Mouse (Mus musculus) layer of hippocampus, postnatal 14 days (tissue): ENCODE data around the gene Crebbp. TPM values are rescaled to one million over a fixed set of nuclear protein-coding genes. Genes with fewer than 3 reads are reported as not detected.

ENCODE experiments used
- DNase-seq, 2 experiments: peaks; one replicate each; pipeline ENCODE4 v3.0.0; 2021 to 2022; ENCODE audit warnings: low spot score in 2 of 2, mixed read lengths in 1 of 2
- microRNA-seq, 2 experiments: library from miRNA; unstranded; fragments of <30 nt; microRNA quantifications; one replicate each; pipeline ENCODE4 v1.2.0; 2021
- total RNA-seq, 2 experiments: library from RNA; stranded (reverse); gene quantifications; 2 replicates each; pipeline ENCODE4 v1.2.3; 2021

Gene Crebbp
- total RNA-seq, 2 experiments from 2014 or later: 80.4 to 86.4 TPM

- DNase-seq: no peak
Observed at GRCm38 (mm10) chr16:4052601-4053000, 161.2 kb downstream of the Crebbp start.

- no peak for DNase-seq
Observed at GRCm38 (mm10) chr16:4045524-4045923, 168.3 kb downstream of the Crebbp start.

DNA sequence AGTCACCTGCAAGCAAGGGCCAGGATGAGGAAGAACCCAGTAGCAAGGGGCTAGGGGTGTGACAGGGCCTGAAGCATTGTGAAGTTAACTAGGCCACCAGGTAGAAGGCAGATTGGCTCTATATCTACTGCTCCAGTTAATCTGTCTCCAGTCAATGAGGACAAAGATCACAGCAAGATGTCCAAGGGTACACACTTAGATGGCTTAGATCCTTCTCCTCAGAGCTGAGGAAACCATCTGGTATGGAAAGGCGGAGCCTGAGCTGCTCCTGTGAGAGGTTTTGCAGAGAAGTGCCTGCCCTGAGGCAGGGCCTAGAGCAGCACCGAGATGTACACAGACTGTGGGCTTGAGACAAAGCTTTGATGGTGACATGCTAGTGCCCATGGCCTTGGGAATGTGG, 169.7 kb downstream of the Crebbp start:
- DNase-seq: no peak

DNA sequence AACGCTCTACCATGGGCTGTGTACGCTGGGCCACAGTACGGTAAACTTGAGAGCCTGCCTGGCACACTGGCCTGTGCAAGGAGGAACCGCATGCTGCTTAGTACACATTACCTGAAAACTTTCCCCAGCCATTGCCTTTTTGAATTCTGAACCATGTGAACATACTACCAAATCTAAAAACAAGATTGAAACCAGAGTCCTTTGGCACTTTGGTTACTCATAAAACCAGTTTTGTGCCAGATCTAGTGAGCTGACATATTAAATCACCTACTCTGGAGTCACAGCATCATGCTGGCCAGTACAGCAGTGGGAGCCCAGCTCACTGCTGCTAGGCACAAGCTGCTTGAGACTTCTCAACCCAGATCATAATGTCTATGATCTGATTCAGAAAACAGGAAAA, 172.2 kb downstream of the Crebbp start:
- no peak for DNase-seq

DNA sequence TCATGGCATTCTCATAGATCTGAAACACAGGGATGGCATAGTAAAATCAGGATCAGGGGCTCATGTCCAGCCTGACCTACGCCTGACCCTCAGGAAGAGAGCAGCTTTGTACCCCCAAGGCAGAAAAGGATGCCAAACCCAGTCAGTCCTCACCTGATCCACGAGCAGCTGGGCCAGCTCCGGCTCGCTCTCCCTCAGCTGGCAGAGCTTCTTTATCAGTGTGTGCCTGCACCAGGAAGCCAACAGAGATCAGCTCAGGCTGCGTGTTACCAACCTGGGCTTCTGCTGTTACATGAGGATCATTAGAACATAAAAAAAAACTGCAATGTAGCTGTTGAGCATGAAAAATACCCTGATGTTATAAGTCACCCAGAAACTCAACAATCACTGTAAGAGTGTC, 173.6 kb downstream of the Crebbp start:
- DNase-seq: no peak

DNA sequence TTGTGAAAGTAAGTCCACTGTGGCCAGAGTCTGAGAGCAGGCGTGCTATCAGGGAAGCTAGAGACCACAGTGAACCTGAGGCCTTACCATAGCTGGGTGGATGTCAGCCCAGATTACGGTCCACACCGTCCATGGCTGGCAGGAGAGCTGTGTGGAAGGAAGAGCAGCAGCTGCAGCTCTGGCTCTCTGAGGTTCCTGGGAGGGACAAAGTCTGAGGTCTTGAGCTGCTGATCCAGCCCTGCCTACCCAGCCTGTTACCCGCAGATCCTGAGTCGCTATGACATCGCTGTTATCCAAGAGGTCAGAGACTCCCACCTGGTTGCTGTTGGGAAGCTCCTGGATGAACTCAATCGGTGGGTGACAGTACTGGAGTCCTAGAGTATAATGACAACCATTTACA, 176.1 kb downstream of the Crebbp start:
- no peak for DNase-seq

- no peak for DNase-seq
Observed at GRCm38 (mm10) chr16:4036807-4037206, 177.0 kb downstream of the Crebbp start, which contains the start of gene Dnase1. Gene Dnase1, plus strand, starts transcription at chr16:4036942.

GRCm38 (mm10) chr16:4035575-4035974, 178.2 kb downstream of the Crebbp start:
- DNase-seq: no peak

DNA sequence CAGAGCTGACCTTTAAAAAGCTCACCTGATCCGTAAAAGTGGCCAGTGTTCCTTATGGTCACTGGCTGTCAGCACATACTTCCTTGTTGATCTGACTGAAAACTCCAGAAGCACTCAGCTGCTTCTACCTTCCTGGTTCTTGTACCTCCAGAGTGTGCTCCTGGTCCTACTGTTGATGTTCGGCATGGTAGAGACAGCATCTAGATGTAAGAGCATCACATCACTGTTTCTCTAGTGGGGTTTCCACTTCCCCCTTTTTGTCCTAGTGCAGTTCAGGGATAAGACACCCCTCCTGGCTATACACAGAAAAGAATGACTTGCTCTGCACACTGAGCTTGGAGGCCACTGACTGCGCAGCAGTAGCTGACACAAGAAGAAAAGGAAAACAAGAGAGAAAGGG, 179.3 kb downstream of the Crebbp start:
- DNase-seq: no peak

- DNase-seq: no peak
Observed at GRCm38 (mm10) chr16:4033971-4034370, 179.8 kb downstream of the Crebbp start.

DNA sequence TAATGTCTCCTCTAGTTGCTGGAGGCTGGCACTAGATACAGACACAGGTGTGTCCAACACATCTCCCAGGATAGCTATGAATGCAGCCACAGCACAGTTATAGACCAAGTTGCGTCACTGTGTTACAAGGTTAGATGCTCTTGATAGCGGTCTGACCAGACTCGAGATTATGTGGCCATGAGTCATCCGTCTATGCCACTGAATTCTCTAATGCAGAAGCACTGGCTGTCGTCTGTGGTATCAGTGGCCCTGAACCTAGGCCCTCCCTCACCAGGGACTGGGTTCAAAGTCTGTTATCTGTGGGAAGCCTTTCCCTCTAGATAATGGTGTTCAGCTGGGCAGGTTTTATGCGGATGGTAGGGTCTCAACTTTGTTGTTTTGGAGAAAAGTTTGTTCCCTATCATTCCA, 181.5 kb downstream of the Crebbp start:
- DNase-seq: no peak

DNA sequence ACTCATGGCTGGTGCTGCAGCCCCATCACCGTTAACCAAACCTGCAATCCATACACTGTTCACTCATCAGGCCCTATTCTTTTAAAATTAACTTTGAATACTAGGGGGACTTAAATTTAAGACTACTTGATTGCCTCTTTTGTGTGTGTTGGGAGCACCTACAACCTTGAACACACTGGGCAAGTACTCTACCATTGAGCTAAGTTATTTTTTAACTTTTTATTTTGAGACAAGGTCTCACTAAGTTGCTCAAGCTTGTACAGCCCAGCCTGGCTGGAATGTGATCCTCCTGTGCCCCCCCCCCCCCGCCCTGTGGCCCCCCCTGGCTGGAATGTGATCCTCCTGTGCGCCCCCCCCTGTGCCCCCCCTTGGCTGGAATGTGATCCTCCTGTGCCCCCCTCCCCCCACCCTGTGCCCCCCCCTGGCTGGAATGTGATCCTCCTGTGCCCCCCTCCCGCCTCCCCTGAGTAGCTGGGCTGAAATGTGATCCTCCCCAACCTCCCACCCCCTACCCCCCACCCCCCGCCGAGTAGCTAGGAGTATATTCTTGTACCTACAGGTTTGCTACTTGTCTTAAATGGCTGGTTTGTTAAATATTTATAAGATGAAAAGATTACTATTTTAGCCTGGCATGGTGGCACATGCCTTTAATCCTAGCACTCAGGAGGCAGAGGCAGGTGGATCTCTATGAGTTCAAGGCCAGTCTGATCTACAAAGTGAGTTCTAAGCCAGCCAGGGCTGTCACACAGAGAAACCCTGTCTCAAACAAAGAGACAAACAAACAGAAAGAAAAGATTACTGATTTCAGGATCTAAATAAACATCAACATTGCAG, 182.1 kb downstream of the Crebbp start:
- DNase-seq: no peak

Small RNA genes lying within 50 kb of the gene (microRNA-seq; reads per million reads assigned to microRNA genes)
- 0 reads per million in 2 experiments for gene Gm23413

Other genes with a start within 250 kb of the Crebbp start
- 1 to 10 TPM; 1.5 to 1.7 TPM for gene Nlrc3, start 237.4 kb downstream of the Crebbp start, total RNA-seq
- gene Slx4, start 210.2 kb downstream of the Crebbp start, total RNA-seq: 10 to 100 TPM; 45.8 to 57.8 TPM
- gene Dnase1, start 177.1 kb downstream of the Crebbp start, total RNA-seq: not detected
- 10 to 100 TPM; 66.5 to 67.3 TPM for gene Trap1, start 136.2 kb downstream of the Crebbp start, total RNA-seq
- 10 to 100 TPM; 72.3 to 74.6 TPM for gene Adcy9, start 206.5 kb upstream of the Crebbp start, total RNA-seq